Mouse (Mus musculus) hindbrain, embryonic 10.5 days (tissue): Measurements from ENCODE around the gene Cox15. TPM values are rescaled to one million over a fixed set of nuclear protein-coding genes. Genes with fewer than 3 reads are reported as not detected.

Source experiments
- DNase-seq: peaks from one replicate; pipeline ENCODE4 v3.0.0-alpha.2; 2017; ENCODE audit warnings: low spot score
- H3K27ac ChIP-seq: fragments of 300-500 bp; sonication (generic); 2 replicates; pipeline ENCODE4 v1.5.1; 2016; ENCODE audit warnings: mild to moderate bottlenecking, moderate library complexity
- H3K27me3 ChIP-seq: fragments of 300-500 bp; sonication (generic); 2 replicates; pipeline ENCODE4 v1.6.1; 2016; ENCODE audit warnings: mild to moderate bottlenecking; ENCODE audit not compliant: poor library complexity, insufficient read depth, severe bottlenecking
- H3K36me3 ChIP-seq: fragments of 300-500 bp; sonication (generic); 2 replicates; pipeline ENCODE4 v1.6.1; 2016; ENCODE audit warnings: mild to moderate bottlenecking, moderate library complexity
- H3K4me1 ChIP-seq: fragments of 300-500 bp; sonication (generic); replicated peaks from 2 replicates; pipeline ENCODE4 v1.6.1; 2016; ENCODE audit warnings: mild to moderate bottlenecking
- H3K4me3 ChIP-seq: fragments of 300-500 bp; sonication (generic); 2 replicates; pipeline ENCODE4 v1.5.1; 2016; ENCODE audit warnings: mild to moderate bottlenecking, moderate library complexity
- H3K9me3 ChIP-seq: fragments of 300-500 bp; sonication (generic); 2 replicates; pipeline ENCODE4 v1.6.1; 2016; ENCODE audit warnings: mild to moderate bottlenecking, moderate library complexity
- WGBS: fragments of 180-500 bp; shearing (Covaris S2); methylation state at CpG from one replicate; pipeline ENCODE4 v1.1.7; 2016; 5-methylcytosine and 5-hydroxymethylcytosine counted together
- polyA plus RNA-seq: library from polyadenylated mRNA; unstranded; fragments of >200 nt; fragmentation: Nextera tagmentation; extraction: Ambion mirVana; gene quantifications from 2 replicates; pipeline ENCODE4 v1.2.1, GENCODE M21; 2016

The Cox15 gene
- polyA plus RNA-seq, 1 experiment from 2014 or later = 14.1 TPM

DNA sequence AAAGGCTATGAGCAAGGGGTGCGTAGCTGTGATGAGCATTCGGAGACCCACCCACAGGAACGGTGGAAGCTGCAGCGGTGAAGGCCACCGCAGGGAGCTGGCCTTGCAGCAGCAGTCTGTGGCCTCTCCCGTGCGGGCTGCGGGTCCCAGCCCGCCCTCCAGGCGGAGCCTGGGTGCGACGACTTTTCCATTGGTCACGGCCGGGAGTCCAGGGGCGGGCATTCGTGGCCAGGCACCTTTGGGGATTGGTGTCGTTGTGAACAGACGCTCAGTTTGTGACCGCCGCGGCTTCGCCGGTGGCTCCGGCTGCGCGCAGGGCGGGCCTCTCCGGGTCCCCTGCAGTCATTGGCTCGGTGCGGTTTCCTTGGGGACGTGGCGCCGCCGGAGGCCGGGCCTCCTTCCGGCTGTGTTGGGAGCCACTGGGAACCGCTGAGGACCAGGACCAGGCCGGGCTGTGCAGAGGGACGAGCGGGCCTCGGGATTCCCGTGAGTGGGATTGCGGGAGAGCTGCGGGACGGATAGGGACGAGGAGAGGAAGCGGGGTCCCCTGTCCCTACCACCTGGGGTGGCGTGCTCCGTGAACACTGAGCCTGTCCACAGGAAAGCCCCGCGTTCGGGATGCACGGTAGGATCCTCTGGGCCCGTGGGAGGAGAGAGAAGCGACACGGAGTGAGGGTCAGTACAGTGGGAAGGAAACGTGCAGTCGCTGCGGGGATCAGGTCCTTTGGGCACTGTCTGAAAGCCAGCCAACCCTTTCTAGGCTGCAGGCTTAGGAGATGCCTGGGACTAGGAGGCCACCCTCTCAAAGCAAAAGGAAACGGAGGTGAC, 63.2 kb downstream of the Cox15 start, which contains the start of gene Entpd7:
Entpd7 (plus strand) TSS at position 254 of the 828 bp plus-strand sequence.
- H3K9me3 ChIP-seq = no peaks in the 10 kb centered on the region
- 0 out of 2 replicates have a peak, but pooled peaks cover 7% of the 10 kb centered on the region for H3K27me3 ChIP-seq
- peak within 1 kb of the TSS; percentile 69 for H3K4me3 ChIP-seq
- peaks cover 20% of the 10 kb centered on the region for H3K4me1 ChIP-seq
- peak within 1 kb of the TSS; percentile 84 for H3K27ac ChIP-seq
- DNase-seq = peak; percentile 96
- under 1% methylated on average over 60 of the region's 60 CpGs for WGBS
- H3K36me3 ChIP-seq = peaks cover 13% of the 10 kb centered on the region

Other genes with a start within 250 kb of the Cox15 start
- gene Got1, start 228.4 kb downstream of the Cox15 start, polyA plus RNA-seq = 58.3 and 60.5 TPM in 2 replicates
- gene Nkx2-3, start 140.7 kb downstream of the Cox15 start, polyA plus RNA-seq = 0.56 and 1.0 TPM in 2 replicates
- 9.2 and 12.3 TPM in 2 replicates for gene Slc25a28, start 78.1 kb downstream of the Cox15 start, polyA plus RNA-seq
- gene Entpd7, start 63.3 kb downstream of the Cox15 start, polyA plus RNA-seq = 9.0 and 9.3 TPM in 2 replicates
- 12.8 and 13.9 TPM in 2 replicates for gene Cutc, start within 50 bp of the Cox15 start, polyA plus RNA-seq
- 0.02 TPM in 1 of 2 replicates, not detected in the other for gene Abcc2, start 29.2 kb upstream of the Cox15 start, polyA plus RNA-seq
- 16.2 and 16.4 TPM in 2 replicates for gene Dnmbp, start 187.2 kb upstream of the Cox15 start, polyA plus RNA-seq
- gene Cpn1, start 233.6 kb upstream of the Cox15 start, polyA plus RNA-seq = 0.16 and 0.86 TPM in 2 replicates